Mouse (Mus musculus): ENCODE data around the gene Dab2ip. TPM values are rescaled to one million over a fixed set of nuclear protein-coding genes. Genes with fewer than 3 reads are reported as not detected.

Dab2ip gene
- polyA plus RNA-seq, 1 experiment from 2014 or later, result 19.7 TPM

DNA sequence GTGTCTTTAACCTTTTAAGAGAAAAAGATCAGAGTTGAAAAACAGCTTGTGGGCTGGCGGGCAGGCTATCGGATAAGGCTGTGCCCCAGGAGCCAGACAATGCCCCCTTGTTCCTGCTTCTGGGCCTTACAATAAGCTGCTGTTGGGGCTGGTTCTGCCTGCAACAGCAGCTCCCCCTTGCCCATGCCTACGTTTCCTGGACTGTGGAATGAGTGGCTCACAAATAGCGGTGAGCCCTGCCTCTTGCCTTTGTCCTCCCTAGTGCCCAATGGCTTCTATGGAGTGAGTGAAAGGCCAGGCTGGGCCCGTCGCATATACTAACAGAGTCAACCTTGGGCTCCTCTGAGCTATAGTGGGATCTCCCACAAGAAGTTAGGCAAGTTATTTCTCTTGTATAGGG lies 144.5 kb downstream of the Dab2ip start:
- Histone ChIP-seq H3K4me3 (no peak overlapping the region), H3K9me3 (replicated peaks) (no peaks in the 10 kb centered on the region), H3K36me3 (peaks cover 25% of the 10 kb centered on the region), H3K27me3 (ENCODE audit: low read depth, poor library complexity, severe bottlenecking) (no peaks in the 10 kb centered on the region), H3K27ac (replicated peaks) (peak overlapping the region; percentile 56; the same call in 1 of the 2 replicates), H3K4me1 (peaks cover 48% of the 10 kb centered on the region)
- WGBS, result 68% methylated on average over 6 of the region's 6 CpGs
- DNase-seq (ENCODE audit: low spot score), result no peak

DNA sequence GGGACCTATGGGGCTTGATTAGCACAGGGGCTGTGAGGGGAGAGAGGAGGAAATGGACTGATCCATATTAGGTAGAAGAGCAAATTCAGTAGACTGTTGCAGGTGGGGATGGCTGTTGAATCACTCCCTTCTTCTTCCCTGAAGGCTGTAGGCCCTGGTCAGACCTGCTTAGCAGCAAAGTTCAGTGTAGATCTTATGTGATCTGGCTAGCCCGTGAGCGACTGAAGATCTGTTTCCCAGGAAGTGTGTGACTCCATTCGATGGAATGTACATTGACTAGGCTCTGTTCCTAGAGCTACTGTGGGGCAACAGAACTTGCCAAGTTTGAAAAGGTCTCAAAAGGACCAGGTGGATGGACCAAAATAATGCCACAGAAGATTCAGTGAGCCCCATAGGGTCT lies 145.2 kb downstream of the Dab2ip start:
- 95% methylated on average over 3 of the region's 3 CpGs for WGBS
- Histone ChIP-seq H3K36me3 (peaks cover 31% of the 10 kb centered on the region), H3K4me1 (peaks cover 44% of the 10 kb centered on the region), H3K9me3 (replicated peaks) (no peaks in the 10 kb centered on the region), H3K4me3 (no peak overlapping the region), H3K27ac (replicated peaks) (no peak overlapping the region), H3K27me3 (ENCODE audit: low read depth, poor library complexity, severe bottlenecking) (no peaks in the 10 kb centered on the region)
- no peak for DNase-seq (ENCODE audit: low spot score)

DNA sequence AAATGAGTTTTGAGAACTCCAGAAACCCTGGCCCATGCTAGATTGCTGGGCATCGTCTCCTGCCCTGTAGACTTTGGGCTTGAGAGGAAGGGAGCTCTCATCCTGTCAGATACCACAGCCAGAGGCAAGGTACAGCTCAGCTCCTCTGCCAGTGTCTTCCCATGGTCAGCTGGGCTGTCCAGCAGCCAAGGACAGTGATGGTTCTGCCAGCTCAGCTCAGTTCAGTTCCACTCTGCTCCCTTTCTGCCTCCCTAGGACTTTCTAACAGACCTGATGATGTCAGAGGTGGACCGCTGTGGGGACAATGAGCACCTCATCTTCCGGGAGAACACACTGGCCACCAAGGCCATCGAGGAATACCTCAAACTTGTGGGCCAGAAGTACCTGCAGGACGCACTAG lies 154.5 kb downstream of the Dab2ip start:
- H3K36me3 ChIP-seq, result peaks cover 99% of the 10 kb centered on the region
- H3K4me1 ChIP-seq, result no peaks in the 10 kb centered on the region
- 95% methylated on average over 5 of the region's 5 CpGs for WGBS
- H3K27me3 ChIP-seq (ENCODE audit: low read depth, poor library complexity, severe bottlenecking), result no peaks in the 10 kb centered on the region
- no peak overlapping the region for H3K4me3 ChIP-seq
- H3K27ac ChIP-seq (replicated peaks), result no peak overlapping the region
- no peak for DNase-seq (ENCODE audit: low spot score)
- H3K9me3 ChIP-seq (replicated peaks), result no peaks in the 10 kb centered on the region

- Histone ChIP-seq H3K27me3 (ENCODE audit: low read depth, poor library complexity, severe bottlenecking) (no peaks in the 10 kb centered on the region), H3K27ac (replicated peaks) (no peak overlapping the region), H3K36me3 (peaks cover 100% of the 10 kb centered on the region), H3K9me3 (replicated peaks) (no peaks in the 10 kb centered on the region), H3K4me1 (no peaks in the 10 kb centered on the region), H3K4me3 (no peak overlapping the region)
- WGBS, result 92% methylated on average over 7 of the region's 7 CpGs
- no peak for DNase-seq (ENCODE audit: low spot score)
Observed at GRCm38 (mm10) chr2:35713460-35713859, 155.4 kb downstream of the Dab2ip start.

DNA sequence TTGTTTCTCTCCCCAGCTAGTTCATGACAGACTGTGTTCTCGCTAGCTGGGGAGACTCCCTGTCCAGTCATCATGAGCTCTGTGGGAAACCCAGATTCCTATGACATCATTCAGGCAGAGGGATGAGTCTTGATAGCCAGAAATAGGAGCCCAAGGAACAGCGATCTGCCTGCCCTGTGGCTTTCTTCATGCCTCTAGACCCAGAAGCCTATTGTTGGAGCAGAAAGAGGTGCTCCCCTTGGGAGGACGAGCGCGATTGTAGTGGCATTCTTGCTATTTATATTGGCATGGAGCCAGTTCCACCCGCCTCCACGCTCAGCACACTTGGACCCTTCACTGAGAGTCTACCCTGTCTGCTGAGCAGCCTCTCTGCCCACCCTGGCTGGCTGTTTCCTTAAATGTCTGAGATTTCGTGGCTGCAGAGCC lies 156.7 kb downstream of the Dab2ip start:
- 88% methylated on average over 8 of the region's 8 CpGs for WGBS
- Histone ChIP-seq H3K27ac (replicated peaks) (no peak overlapping the region), H3K4me1 (no peaks in the 10 kb centered on the region), H3K9me3 (replicated peaks) (no peaks in the 10 kb centered on the region), H3K27me3 (ENCODE audit: low read depth, poor library complexity, severe bottlenecking) (no peaks in the 10 kb centered on the region), H3K36me3 (peaks cover 100% of the 10 kb centered on the region), H3K4me3 (no peak overlapping the region)
- DNase-seq (ENCODE audit: low spot score), result no peak

DNA sequence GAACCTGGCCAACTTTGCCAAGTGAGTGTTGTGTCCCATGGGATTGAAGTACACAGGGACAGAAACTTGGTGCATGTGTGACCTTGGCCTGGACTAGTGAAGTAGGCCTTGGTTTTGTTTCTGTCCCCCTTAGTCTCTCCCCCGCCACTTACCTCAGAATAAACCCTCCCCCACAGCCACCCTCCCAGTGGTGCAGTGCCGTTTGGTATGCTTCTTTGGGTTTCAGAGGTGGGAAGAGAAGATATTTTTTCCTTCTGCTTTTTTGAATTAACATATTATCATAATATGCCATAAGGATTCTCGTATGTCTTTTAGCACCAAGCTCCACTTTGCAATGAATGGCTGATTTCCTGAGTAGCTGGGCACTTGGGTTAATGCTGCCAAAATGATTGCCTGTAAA lies 157.4 kb downstream of the Dab2ip start:
- no peak for DNase-seq (ENCODE audit: low spot score)
- no peaks in the 10 kb centered on the region for H3K9me3 ChIP-seq (replicated peaks)
- no peaks in the 10 kb centered on the region for H3K27me3 ChIP-seq (ENCODE audit: low read depth, poor library complexity, severe bottlenecking)
- H3K4me1 ChIP-seq, result no peaks in the 10 kb centered on the region
- 92% methylated on average over 3 of the region's 3 CpGs for WGBS
- peaks cover 100% of the 10 kb centered on the region for H3K36me3 ChIP-seq
- H3K27ac ChIP-seq (replicated peaks), result no peak overlapping the region
- H3K4me3 ChIP-seq, result no peak overlapping the region

DNA sequence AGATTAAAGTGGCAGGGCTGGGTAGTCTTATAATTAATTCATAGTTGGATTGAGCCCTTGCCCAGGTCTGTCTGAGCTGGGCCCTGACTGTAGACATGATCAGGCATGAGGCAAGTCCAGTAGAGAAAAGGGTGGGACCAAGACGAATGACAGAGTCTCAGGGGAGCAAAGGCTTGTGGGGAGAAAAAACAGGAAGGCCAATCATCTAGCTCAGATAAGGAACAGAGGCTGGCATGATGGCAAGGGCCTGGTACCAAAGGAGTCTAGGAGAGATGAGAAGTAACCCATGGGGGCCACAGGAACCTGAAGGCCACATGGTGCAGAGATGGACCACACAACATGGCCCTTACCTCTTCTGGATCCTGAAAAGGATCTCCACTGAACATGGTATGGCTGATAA lies 158.1 kb downstream of the Dab2ip start:
- H3K27ac ChIP-seq (replicated peaks), result no peak overlapping the region
- no peaks in the 10 kb centered on the region for H3K4me1 ChIP-seq
- H3K4me3 ChIP-seq, result no peak overlapping the region
- no peaks in the 10 kb centered on the region for H3K27me3 ChIP-seq (ENCODE audit: low read depth, poor library complexity, severe bottlenecking)
- no peak for DNase-seq (ENCODE audit: low spot score)
- no peaks in the 10 kb centered on the region for H3K9me3 ChIP-seq (replicated peaks)
- WGBS, result 97% methylated on average over 1 of the region's 1 CpGs
- peaks cover 100% of the 10 kb centered on the region for H3K36me3 ChIP-seq

DNA sequence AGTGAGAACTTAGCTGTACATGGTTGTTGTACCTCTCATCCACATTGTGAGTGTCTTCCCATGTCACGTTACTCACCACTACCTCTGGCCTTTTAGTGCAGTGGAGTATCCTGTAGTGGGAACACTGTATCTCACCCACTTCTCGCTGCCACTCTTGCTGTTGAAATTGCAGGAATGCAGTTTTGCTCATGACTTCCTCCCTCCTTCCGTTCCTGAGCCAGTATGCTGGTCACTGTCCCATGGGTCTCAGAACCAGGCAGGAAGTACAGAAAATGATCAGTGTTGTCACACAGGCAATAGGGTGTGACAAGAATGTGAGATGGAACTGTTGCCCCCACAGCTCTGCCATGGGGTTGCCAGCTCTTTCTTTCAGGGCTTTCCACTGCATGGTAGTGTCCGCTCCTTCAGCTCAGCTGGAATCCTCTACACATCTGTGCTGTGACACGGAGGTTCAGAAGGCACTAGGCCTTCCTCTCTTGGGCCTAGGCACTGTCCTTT lies 160.0 kb downstream of the Dab2ip start:
- no peak overlapping the region for H3K4me3 ChIP-seq
- 92% methylated on average over 5 of the region's 5 CpGs for WGBS
- H3K36me3 ChIP-seq, result peaks cover 100% of the 10 kb centered on the region
- H3K27ac ChIP-seq (replicated peaks), result no peak overlapping the region
- H3K4me1 ChIP-seq, result no peaks in the 10 kb centered on the region
- H3K27me3 ChIP-seq (ENCODE audit: low read depth, poor library complexity, severe bottlenecking), result no peaks in the 10 kb centered on the region
- DNase-seq (ENCODE audit: low spot score), result no peak
- no peaks in the 10 kb centered on the region for H3K9me3 ChIP-seq (replicated peaks)

DNA sequence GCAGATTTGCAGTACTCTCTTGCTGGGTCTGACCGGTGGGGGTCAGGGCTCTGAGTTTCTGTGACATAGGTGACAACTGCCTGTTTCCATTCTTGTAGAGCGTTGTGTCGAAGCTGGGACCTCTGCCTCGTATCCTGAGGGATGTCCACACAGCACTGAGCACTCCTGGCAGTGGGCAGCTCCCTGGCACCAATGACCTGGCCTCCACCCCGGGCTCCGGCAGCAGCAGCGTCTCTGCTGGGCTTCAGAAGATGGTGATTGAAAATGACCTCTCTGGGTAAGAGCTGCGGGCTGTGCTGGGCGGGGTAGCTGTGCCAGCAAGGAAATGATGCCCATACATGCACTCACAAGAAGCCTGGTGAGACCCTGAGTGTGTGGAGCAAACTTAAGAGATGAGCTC lies 160.6 kb downstream of the Dab2ip start:
- DNase-seq (ENCODE audit: low spot score), result no peak

DNA sequence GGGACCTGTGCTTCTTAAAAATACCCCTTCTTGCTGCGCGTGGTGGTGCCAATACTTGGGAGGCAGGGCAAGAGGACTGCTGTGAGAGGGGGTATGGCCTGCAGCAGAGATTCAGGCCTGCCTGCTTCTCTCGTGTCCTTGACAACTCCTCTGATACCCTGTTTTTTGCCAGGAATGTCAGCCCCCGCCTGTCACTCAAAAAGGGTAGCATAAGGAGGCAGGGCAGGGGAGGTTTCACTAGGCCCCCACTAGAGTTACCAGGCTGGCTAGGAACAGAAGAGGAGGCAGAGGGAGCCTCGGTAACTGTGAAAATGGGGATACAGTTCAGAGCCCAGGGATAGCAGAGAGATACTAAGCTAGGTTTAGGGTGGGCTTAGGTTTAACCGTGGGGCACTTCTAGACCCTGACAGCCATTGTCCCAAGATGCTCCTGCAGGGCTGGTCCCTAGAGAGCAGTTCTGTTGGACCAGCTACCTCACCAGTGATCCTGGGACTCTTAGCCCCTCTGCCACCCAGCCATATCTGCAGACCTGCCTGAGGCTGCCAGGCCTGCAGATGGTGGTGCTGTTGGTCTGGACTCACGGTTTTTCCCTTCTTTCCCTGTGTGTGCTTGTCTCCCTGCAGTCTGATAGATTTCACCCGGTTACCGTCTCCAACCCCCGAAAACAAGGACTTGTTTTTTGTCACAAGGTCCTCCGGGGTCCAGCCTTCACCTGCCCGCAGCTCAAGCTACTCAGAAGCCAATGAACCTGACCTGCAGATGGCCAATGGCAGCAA lies 161.4 kb downstream of the Dab2ip start:
- Histone ChIP-seq H3K9me3 (replicated peaks) (no peaks in the 10 kb centered on the region), H3K36me3 (peaks cover 99% of the 10 kb centered on the region), H3K4me1 (no peaks in the 10 kb centered on the region), H3K27me3 (ENCODE audit: low read depth, poor library complexity, severe bottlenecking) (no peaks in the 10 kb centered on the region), H3K27ac (replicated peaks) (no peak overlapping the region), H3K4me3 (no peak overlapping the region)
- no peak for DNase-seq (ENCODE audit: low spot score)
- 92% methylated on average over 12 of the region's 12 CpGs for WGBS

More for the DNA sequence above, 160.6 kb downstream of the Dab2ip start:
- Histone ChIP-seq H3K4me3 (no peak overlapping the region), H3K27me3 (ENCODE audit: low read depth, poor library complexity, severe bottlenecking) (no peaks in the 10 kb centered on the region), H3K9me3 (replicated peaks) (no peaks in the 10 kb centered on the region), H3K27ac (replicated peaks) (no peak overlapping the region), H3K4me1 (no peaks in the 10 kb centered on the region), H3K36me3 (peaks cover 100% of the 10 kb centered on the region)
- WGBS, result 96% methylated on average over 9 of the region's 9 CpGs

DNA sequence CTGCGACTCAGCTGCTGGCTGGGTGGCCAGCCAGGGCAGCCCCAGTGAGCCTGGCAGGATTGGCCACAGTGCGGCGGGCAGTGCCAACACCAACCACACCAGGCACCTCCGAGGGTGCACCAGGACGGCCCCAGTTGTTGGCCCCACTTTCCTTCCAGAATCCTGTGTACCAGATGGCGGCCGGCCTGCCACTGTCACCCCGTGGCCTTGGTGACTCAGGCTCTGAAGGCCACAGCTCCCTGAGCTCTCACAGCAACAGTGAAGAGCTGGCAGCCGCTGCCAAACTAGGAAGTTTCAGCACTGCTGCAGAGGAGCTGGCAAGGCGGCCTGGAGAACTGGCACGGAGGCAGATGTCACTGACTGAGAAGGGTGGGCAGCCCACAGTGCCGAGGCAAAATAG lies 162.0 kb downstream of the Dab2ip start:
- Histone ChIP-seq H3K4me3 (no peak overlapping the region), H3K27me3 (ENCODE audit: low read depth, poor library complexity, severe bottlenecking) (no peaks in the 10 kb centered on the region), H3K9me3 (replicated peaks) (no peaks in the 10 kb centered on the region), H3K4me1 (no peaks in the 10 kb centered on the region), H3K36me3 (peaks cover 96% of the 10 kb centered on the region), H3K27ac (replicated peaks) (no peak overlapping the region)
- DNase-seq (ENCODE audit: low spot score), result no peak
- WGBS, result 97% methylated on average over 12 of the region's 12 CpGs

GRCm38 (mm10) chr2:35720550-35720949 lies 162.5 kb downstream of the Dab2ip start:
- Histone ChIP-seq H3K9me3 (replicated peaks) (no peaks in the 10 kb centered on the region), H3K27me3 (ENCODE audit: low read depth, poor library complexity, severe bottlenecking) (no peaks in the 10 kb centered on the region), H3K4me1 (no peaks in the 10 kb centered on the region), H3K36me3 (peaks cover 96% of the 10 kb centered on the region), H3K4me3 (no peak overlapping the region), H3K27ac (replicated peaks) (no peak overlapping the region)
- DNase-seq (ENCODE audit: low spot score), result no peak
- WGBS, result 94% methylated on average over 13 of the region's 13 CpGs

DNA sequence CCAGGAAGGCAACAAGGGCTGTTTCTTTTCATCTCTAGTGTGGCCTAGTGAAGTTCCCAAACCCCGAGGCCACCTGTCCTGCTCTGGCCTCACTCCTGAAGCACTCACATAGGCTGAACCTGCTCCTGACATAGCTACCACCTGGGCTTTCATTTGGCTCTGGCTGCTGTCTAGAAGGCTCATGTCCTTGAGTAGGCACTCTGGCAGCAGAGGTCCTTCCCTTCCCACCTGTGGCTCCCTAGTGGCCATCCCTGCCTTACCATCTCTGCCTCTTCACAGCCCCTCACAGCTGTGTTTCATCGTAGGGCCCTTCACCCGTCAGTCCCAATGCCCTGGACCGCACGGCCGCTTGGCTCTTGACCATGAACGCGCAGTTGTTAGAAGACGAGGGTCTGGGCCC lies 162.9 kb downstream of the Dab2ip start:
- no peak overlapping the region for H3K27ac ChIP-seq (replicated peaks)
- H3K36me3 ChIP-seq, result peaks cover 96% of the 10 kb centered on the region

More for the DNA sequence above, 162.9 kb downstream of the Dab2ip start:
- H3K27me3 ChIP-seq (ENCODE audit: low read depth, poor library complexity, severe bottlenecking), result no peaks in the 10 kb centered on the region
- WGBS, result 91% methylated on average over 9 of the region's 9 CpGs
- no peak overlapping the region for H3K4me3 ChIP-seq
- no peaks in the 10 kb centered on the region for H3K9me3 ChIP-seq (replicated peaks)
- no peaks in the 10 kb centered on the region for H3K4me1 ChIP-seq
- no peak for DNase-seq (ENCODE audit: low spot score)

Data from midbrain, embryonic 10.5 days (tissue).